Mouse (Mus musculus): Measurements from ENCODE around the gene Adcy10. TPM values are rescaled to one million over a fixed set of nuclear protein-coding genes. Genes with fewer than 3 reads are reported as not detected.

The Adcy10 gene
- polyA plus RNA-seq, 1 experiment from 2014 or later: 0.18 TPM

DNA sequence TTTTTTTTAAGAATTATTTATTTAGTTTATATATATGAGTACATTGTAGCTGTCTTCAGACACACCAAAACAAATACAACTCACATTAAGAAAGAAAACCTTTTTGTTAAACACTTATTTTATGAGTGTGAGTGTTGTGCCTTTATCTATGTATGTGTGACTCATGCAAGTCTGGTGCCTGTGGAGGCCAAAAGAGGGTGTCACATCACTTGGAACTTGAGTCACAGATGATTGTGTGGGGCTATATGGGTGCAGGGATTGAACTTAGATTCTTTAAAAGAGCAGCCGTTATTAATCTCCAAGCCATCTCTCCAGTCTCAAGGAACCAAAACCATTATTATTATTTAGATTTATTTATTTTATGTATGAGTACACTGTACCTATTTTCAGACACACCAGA is 101.4 kb downstream of the Adcy10 start:
- no peaks in the 10 kb centered on the region for H3K27me3 ChIP-seq
- H3K4me1 ChIP-seq: peaks cover 7% of the 10 kb centered on the region; the same call in 1 of the 2 replicates
- ATAC-seq (ENCODE audit: insufficient number of reproducible peaks, insufficient read depth, low FRiP score, low TSS enrichment, low read depth): no peak
- H3K4me3 ChIP-seq: no peak overlapping the region
- H3K27ac ChIP-seq: no peak overlapping the region
- no peak overlapping the region for H3K4me2 ChIP-seq
- WGBS: 86% methylated on average over 1 of the region's 1 CpGs
- H3K36me3 ChIP-seq: peaks cover 9% of the 10 kb centered on the region
- no peaks in the 10 kb centered on the region for H3K9me3 ChIP-seq
- H3K9ac ChIP-seq: no peak overlapping the region

DNA sequence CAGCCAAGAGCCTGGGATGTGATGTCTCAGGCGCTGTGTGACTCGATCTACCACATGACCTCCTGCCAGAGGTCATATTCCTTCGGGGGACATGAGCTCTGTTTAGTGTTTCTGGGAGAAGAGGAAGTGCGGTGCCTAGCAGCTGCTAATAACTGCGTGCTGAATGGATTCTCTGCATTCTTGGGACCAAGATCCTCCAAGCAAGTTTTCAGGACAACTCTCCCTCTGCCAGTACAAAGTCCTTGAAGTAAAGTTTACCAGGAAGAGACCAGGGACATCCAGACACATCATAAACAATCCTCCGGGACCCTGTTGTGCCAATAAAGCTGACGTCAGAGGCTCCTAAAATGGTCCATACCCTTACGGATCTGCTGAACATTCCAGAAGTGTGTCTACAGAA is 102.9 kb downstream of the Adcy10 start:
- Histone ChIP-seq H3K9me3 (no peaks in the 10 kb centered on the region), H3K4me1 (peaks cover 7% of the 10 kb centered on the region; the same call in 1 of the 2 replicates), H3K27ac (no peak overlapping the region), H3K9ac (no peak overlapping the region), H3K36me3 (peaks cover 23% of the 10 kb centered on the region), H3K4me3 (no peak overlapping the region), H3K27me3 (no peaks in the 10 kb centered on the region), H3K4me2 (no peak overlapping the region)
- WGBS: 25% methylated on average over 8 of the region's 8 CpGs
- ATAC-seq (ENCODE audit: insufficient number of reproducible peaks, insufficient read depth, low FRiP score, low TSS enrichment, low read depth): no peak

DNA sequence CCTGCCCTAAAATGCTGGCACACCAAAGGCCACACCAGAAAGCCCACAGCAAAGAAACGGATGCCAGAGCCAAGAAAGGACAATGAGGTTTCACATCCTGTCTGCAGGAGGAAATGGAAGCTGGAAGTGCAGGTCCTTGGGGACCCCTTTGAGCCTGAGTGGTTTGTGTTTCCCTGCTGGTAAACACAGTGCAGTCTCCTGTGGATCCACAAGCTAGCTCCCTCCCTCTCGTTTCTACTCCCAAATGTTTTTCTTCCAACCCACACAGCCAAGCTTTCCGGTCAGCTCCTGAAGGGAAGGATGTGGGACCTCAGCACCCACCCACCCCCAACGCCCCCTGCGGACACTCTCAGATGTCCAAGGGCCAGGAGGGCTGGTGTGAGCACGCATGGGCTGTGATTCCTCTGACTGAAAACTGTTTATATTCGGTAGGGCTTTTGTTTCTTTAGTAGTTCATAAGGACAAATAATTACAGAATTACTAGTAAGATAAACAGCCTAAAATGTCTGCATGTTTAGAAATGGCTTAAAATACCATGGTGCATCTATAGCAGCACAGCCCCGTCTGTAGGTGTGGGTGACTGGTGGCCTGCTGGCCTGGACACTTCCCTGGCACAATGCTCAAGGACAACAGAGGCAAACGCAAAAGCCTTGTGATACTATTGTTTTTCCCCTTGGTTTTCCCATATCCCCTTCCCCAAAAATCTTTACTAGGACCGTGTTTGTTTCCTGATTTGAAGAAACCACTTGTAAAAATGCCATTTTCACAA is 104.5 kb downstream of the Adcy10 start:
- Histone ChIP-seq H3K36me3 (peaks cover 38% of the 10 kb centered on the region), H3K4me2 (no peak overlapping the region), H3K4me3 (no peak overlapping the region), H3K27ac (peak overlapping the region; percentile 52), H3K9me3 (no peaks in the 10 kb centered on the region), H3K27me3 (no peaks in the 10 kb centered on the region), H3K9ac (no peak overlapping the region), H3K4me1 (peaks cover 7% of the 10 kb centered on the region; the same call in 1 of the 2 replicates)
- ATAC-seq (ENCODE audit: insufficient number of reproducible peaks, insufficient read depth, low FRiP score, low TSS enrichment, low read depth): no peak
- WGBS: 32% methylated on average over 10 of the region's 10 CpGs

DNA sequence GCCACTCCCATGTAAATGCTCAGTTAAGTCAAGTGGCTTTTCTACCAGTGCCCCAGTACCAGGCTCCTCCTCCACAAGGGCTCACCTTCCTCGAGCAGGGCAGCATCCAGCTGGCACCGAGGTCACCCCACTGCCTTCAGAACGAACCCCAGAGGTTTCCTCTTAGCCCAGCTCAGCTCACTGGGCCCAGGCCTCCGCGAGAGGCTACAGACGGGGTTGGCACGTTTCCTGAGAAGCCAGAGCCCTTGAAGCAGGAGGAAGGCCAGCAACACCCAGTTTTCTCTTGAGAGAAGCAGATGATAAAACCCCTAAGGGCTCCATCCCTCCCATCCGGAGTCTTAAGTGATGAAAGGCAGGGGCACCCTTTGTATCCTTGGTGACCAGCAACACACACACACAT is 105.8 kb downstream of the Adcy10 start:
- Histone ChIP-seq H3K27ac (no peak overlapping the region), H3K27me3 (no peaks in the 10 kb centered on the region), H3K4me3 (no peak overlapping the region), H3K4me2 (no peak overlapping the region), H3K4me1 (peaks cover 5% of the 10 kb centered on the region; the same call in 1 of the 2 replicates), H3K9me3 (no peaks in the 10 kb centered on the region), H3K36me3 (peaks cover 51% of the 10 kb centered on the region), H3K9ac (no peak overlapping the region)
- no peak for ATAC-seq (ENCODE audit: insufficient number of reproducible peaks, insufficient read depth, low FRiP score, low TSS enrichment, low read depth)
- WGBS: 73% methylated on average over 8 of the region's 8 CpGs

DNA sequence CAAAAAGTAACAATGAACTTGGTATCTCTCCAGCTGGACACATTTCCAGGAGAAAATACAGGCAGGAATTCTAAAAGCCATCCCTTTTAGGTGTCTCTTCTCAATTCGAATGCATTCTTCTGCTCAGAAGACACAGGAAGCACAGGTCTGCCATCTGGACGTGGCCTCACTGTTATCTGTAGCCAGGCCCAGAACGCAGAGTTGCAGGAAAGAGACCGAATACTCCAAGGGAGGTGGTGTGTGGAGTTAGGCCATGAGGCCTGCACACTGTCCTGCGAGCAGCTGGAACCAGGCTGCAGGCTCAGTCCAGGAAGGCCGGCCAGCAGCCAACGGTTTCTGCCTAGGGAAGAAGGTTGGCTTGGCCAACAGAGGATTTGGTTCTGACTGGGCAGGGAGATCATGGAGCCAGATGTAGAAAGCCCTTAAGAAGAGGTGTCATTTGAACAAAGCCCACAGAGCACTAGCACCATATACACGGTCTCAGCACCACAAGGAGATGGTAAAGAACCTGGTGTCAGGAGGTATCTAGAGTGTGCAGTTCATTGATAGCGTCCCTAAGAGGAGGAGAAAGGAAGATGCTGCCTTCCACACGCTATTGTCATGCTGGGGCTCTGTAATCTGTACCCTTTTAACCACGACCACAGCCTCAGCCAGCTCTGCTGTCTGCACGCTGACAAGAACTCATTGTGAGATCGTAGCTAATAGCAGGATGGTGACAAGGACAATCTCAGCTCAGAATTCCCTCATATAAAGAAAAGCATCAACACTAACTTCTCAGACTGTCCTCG is 107.5 kb downstream of the Adcy10 start:
- no peaks in the 10 kb centered on the region for H3K9me3 ChIP-seq
- H3K9ac ChIP-seq: no peak overlapping the region
- no peaks in the 10 kb centered on the region for H3K27me3 ChIP-seq
- 88% methylated on average over 14 of the region's 14 CpGs for WGBS
- no peak overlapping the region for H3K4me2 ChIP-seq
- H3K27ac ChIP-seq: no peak overlapping the region
- H3K36me3 ChIP-seq: peaks cover 66% of the 10 kb centered on the region
- no peak for ATAC-seq (ENCODE audit: insufficient number of reproducible peaks, insufficient read depth, low FRiP score, low TSS enrichment, low read depth)
- no peak overlapping the region for H3K4me3 ChIP-seq
- peaks cover 4% of the 10 kb centered on the region; the same call in 1 of the 2 replicates for H3K4me1 ChIP-seq

DNA sequence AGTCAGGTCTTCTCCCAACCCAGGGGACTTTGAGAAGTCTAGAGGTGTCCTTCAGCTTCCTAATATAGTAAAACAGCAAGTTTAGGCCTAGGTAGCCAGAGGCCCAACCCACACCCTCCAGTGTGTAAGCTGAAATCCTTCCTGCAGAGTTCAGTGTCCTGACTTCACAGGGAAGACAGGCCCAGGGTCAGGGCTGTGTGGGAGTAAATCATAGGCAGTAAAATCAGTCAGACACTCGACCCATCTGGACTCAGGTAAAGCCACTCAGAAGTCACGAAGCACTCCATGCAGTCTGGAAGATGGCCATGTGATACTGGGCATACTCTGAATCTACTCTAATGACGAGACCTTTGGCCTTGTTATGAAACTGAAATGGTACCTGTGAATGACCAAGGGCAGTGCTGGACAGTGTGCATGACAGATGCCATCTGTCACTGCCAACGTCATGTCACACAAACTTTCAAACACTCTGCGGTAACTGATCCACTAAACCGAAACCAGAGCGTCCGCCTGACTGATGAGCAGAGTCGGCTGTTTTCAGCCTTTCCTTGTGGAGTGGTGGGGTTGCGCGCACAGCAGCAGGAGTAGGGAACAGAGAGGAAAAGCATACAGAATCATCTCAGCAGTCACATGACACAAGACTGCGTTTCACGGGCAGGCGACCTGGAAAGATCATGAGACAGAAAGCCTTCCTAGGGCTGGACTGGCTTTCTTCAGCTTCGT is 109.9 kb downstream of the Adcy10 start:
- Histone ChIP-seq H3K4me1 (no peaks in the 10 kb centered on the region), H3K27ac (no peak overlapping the region), H3K9ac (no peak overlapping the region), H3K4me2 (no peak overlapping the region), H3K4me3 (no peak overlapping the region), H3K27me3 (no peaks in the 10 kb centered on the region), H3K9me3 (no peaks in the 10 kb centered on the region), H3K36me3 (peaks cover 85% of the 10 kb centered on the region)
- ATAC-seq (ENCODE audit: insufficient number of reproducible peaks, insufficient read depth, low FRiP score, low TSS enrichment, low read depth): no peak
- WGBS: 85% methylated on average over 15 of the region's 15 CpGs

DNA sequence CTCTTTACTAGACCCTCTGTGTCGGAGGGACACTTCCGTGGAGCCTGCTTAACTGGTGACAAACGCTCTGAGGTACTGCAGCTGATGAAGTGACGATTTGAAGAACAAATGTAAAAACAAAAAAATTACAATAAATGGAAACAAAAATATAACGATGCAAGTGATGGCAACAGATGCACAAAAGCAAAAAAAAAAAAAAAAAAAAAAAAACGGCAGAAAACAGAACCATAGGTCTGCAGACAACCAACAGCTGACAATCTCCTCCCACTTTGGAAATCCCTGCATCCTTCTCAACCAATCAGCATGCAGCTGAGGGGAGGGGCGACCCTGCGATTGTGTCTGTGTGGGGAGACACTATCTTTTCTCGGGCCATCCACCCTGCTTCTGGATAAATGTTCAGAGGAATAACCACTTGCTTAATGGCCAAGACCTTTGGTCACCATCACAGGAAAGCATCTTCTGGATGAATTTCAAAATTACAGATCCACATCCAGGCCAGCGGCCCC is 116.8 kb downstream of the Adcy10 start:
- no peak for ATAC-seq (ENCODE audit: insufficient number of reproducible peaks, insufficient read depth, low FRiP score, low TSS enrichment, low read depth)
- no peak overlapping the region for H3K27ac ChIP-seq
- H3K36me3 ChIP-seq: peaks cover 78% of the 10 kb centered on the region
- H3K9ac ChIP-seq: no peak overlapping the region
- H3K27me3 ChIP-seq: no peaks in the 10 kb centered on the region
- no peaks in the 10 kb centered on the region for H3K4me1 ChIP-seq
- no peak overlapping the region for H3K4me2 ChIP-seq
- 84% methylated on average over 10 of the region's 10 CpGs for WGBS
- H3K9me3 ChIP-seq: no peaks in the 10 kb centered on the region
- H3K4me3 ChIP-seq: no peak overlapping the region

DNA sequence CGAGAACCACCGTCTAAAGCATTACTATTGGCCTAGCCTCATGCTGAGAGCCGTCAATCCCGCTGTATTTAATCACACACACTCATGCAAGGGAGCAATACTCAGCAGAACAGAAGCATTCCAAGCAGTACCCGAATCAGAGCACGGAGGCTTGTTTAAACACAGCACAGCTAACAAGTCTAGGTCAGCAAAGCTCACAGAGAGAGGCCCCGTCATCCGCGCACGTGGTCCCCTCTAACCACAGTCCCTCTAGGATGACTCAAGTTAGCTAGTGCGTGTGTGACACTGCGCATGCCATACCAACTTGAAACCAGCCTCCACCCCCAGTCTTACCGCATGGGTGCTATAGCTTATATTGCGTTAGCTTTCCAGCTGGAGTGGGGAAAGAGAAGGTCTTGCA is 118.2 kb downstream of the Adcy10 start:
- Histone ChIP-seq H3K36me3 (peaks cover 82% of the 10 kb centered on the region), H3K4me3 (no peak overlapping the region), H3K9ac (no peak overlapping the region), H3K4me1 (no peaks in the 10 kb centered on the region), H3K4me2 (no peak overlapping the region), H3K27me3 (no peaks in the 10 kb centered on the region), H3K9me3 (no peaks in the 10 kb centered on the region), H3K27ac (no peak overlapping the region)
- ATAC-seq (ENCODE audit: insufficient number of reproducible peaks, insufficient read depth, low FRiP score, low TSS enrichment, low read depth): no peak
- 92% methylated on average over 14 of the region's 14 CpGs for WGBS

DNA sequence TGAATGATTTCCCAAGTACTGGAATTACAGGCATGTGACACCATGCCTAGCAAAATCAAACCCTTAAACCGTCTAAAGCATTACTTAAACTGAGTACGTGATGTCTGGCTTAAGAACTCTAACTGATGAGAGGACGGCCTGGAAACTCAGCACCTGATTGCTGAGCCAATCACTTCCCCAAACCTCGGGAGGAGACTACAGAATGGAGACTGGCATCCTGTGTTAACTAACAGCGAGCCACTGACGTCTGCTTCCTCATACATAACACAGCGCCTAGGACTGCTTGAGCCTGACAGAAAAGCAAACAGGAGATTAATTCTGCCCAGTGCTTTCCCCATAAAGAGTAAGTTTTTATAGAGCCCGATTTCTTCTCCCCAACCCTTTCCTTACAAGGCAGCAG is 119.2 kb downstream of the Adcy10 start:
- Histone ChIP-seq H3K27me3 (no peaks in the 10 kb centered on the region), H3K9ac (no peak overlapping the region), H3K4me1 (no peaks in the 10 kb centered on the region; the same call in none of the 2 replicates), H3K36me3 (peaks cover 74% of the 10 kb centered on the region), H3K9me3 (no peaks in the 10 kb centered on the region), H3K27ac (no peak overlapping the region), H3K4me3 (no peak overlapping the region), H3K4me2 (no peak overlapping the region)
- no peak for ATAC-seq (ENCODE audit: insufficient number of reproducible peaks, insufficient read depth, low FRiP score, low TSS enrichment, low read depth)
- WGBS: 89% methylated on average over 8 of the region's 8 CpGs

DNA sequence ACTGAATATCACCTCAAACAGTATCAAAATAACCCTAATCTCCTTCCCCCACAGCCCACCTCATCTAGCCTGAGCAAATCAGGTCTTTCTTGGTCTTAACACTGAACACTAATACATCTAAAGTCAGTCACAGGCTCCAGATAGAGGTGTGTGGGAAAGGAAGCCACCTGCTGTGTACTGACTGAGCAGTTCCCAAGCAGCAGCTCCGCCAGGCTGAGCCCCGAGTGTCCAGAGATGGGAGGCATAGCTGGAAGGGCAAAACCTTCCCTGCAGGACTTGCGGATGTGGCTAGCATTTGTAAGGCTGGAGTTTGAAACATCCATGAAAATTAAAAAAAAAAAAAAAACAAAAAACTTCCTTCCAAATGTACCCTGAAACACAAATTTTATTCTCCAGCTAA is 120.1 kb downstream of the Adcy10 start:
- H3K4me3 ChIP-seq: no peak overlapping the region
- H3K27ac ChIP-seq: no peak overlapping the region
- WGBS: 89% methylated on average over 3 of the region's 3 CpGs
- ATAC-seq (ENCODE audit: insufficient number of reproducible peaks, insufficient read depth, low FRiP score, low TSS enrichment, low read depth): no peak
- H3K36me3 ChIP-seq: peaks cover 71% of the 10 kb centered on the region
- H3K4me2 ChIP-seq: no peak overlapping the region
- no peak overlapping the region for H3K9ac ChIP-seq
- no peaks in the 10 kb centered on the region for H3K9me3 ChIP-seq
- peaks cover 7% of the 10 kb centered on the region for H3K4me1 ChIP-seq
- H3K27me3 ChIP-seq: no peaks in the 10 kb centered on the region

DNA sequence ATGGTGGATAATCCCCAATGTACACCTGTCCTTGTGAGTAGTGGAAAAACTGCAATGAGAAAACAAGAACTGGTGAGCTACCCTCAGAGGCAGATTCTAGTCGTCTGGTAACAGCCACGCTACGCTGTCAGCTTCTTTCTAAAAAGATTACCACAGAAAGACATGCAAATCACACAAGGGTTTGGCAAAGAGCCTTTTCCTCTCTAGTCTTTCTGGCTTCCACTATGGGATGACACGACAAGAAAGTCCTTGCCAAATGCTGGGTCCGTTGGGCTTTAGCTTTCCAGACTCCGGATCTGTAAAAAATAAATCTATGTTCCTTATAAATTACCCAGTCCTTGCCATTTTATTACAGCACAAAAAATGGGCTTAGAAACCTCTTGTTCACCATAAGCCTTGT is 120.8 kb downstream of the Adcy10 start:
- H3K36me3 ChIP-seq: peaks cover 70% of the 10 kb centered on the region
- H3K9ac ChIP-seq: no peak overlapping the region
- no peaks in the 10 kb centered on the region for H3K27me3 ChIP-seq
- no peak overlapping the region for H3K4me2 ChIP-seq
- 86% methylated on average over 6 of the region's 6 CpGs for WGBS
- no peak for ATAC-seq (ENCODE audit: insufficient number of reproducible peaks, insufficient read depth, low FRiP score, low TSS enrichment, low read depth)
- H3K27ac ChIP-seq: no peak overlapping the region
- H3K9me3 ChIP-seq: no peaks in the 10 kb centered on the region
- no peak overlapping the region for H3K4me3 ChIP-seq
- peaks cover 12% of the 10 kb centered on the region for H3K4me1 ChIP-seq
